Mouse (Mus musculus) bone marrow, adult 2 months (tissue): ENCODE measurements around the gene Sall1.

Source experiments
- CTCF ChIP-seq: fragments of 200-500 bp; IDR thresholded peaks from 2 replicates; pipeline ENCODE4 v1.5.1; 2011; ENCODE audit warnings: low read length, control low read depth; ENCODE audit not compliant: control insufficient read depth, insufficient read depth
- POLR2A ChIP-seq: fragments of 200-500 bp; IDR thresholded peaks from 2 replicates; pipeline ENCODE4 v1.6.1; 2011; ENCODE audit warnings: low read depth, mild to moderate bottlenecking, control low read depth, low read length, borderline replicate concordance; ENCODE audit not compliant: control insufficient read depth

DNA sequence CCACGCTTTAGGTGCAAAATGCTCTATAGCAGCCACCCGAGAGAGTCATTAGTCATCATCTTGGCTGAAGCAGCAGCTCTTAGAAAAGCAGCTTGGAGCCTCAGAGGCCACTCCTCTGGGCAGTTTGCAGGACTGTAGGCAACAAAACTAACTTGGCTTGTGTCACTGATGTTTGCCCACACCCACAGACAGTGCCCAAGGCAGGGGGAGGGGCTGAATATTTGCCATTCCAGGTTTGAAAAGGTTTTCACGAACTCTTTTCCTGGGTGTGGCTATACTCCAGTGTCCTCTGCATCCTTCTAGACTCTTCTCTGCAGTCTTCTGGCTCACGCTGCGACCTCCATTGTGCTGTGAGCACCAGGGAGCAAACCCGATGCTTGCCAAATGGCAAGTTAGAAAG is 28.4 kb downstream of the Sall1 start:
- TF ChIP-seq CTCF (no peak), POLR2A (no peak)
